Mouse (Mus musculus) right cerebral cortex, adult 18-20 months (tissue): ENCODE measurements around the gene Uchl5.
A peak's percentile ranks its signal among the peaks of the same experiment; 100 is the strongest.

Experiments
- DNase-seq: peaks from one replicate; pipeline ENCODE4 v3.0.0; 2022; ENCODE audit warnings: mixed read lengths

The Uchl5 gene

DNA sequence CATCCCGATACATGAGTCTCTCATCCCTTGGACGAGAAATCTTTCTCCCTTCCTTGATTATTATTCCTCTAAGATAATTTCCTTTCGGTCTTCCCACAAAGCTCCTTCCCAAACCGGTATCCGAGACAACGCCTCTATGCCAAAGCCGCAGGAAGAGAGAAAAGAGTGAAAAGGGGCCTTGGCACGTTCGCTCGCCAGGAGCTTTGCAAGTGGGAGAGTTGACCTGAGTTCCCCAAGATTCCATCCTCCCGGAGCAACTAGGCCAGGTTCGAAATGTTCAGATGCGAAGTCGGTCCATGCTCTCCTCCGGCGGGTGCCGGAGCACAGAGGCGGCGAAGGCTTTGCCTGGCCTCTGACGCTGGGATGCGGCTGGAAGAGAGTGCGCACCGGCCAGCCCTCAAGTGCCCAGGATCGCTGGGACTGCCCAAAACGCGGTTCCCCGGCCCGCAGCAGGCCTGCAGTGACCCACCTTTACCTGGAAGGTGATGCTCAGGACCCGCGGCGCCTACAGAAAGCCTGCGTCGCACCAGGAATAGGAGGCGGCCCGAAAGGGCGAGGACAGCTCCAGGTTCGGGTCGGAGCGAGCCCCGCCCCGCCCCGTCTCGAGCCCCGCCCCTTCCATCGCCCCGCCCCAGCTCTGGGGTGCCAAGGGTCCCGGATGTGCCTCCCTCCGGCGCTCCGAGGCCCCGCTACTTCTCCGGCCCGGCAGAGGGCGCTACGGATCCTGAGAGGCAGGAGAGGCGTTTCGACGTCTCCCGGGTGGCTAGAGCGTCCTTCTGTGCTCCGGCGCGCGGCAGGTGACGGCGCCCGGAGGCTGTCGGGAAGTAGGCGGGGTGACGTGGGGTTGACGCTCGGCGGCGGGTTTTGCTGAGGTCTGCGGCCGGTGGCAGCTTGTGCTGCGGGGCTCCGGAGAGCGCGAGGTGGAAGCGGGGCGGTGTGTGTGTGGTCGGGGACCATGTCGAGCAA lies at the start of gene Uchl5, which contains the start of gene Trove2:
TSS of gene Uchl5 (plus strand) at position 827 of the 966 bp plus-strand sequence.
TSS of gene Trove2 (minus strand) at position 623 of the 966 bp plus-strand sequence.
- DNase-seq: peak; percentile 98

DNA sequence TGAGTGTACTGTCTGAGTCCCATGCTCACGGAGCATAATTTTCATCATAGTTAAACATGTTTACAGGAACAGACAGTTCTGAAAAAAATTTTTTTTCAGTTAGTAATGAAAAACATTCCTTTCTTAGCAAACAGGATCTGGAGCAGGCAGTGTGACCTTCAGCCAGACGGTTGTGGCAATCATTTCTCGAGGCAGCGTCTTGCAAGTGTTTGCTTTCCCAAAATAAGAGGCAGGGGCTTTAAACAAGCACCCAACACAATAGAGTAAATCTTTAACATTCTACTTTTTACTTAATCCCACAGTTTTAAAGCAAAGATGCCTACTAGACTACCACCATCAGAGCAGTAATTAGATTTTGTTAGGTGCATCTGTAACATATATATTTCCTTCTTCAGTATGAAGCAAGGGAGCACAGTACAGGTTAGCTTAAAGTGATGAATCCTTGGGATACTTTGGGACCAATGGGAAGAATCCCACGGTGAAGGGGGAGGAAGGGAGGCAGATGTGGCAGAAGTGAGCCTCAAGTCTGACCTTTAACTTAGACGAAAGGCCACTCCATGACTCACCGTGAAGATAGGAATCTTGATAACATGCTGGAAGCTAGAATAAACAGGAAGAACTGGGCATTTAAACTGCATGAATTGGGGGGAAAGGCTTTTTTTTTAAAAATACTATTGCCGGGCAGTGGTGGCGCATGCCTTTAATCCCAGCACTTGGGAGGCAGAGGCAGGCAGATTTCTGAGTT lies 49.2 kb upstream of the Uchl5 start:
- DNase-seq: no peak

- DNase-seq: no peak
These were observed 46.2 kb upstream of the Uchl5 start for GRCm38 (mm10) chr1:143730899-143731298.

GRCm38 (mm10) chr1:143731691-143732090 lies 45.4 kb upstream of the Uchl5 start:
- DNase-seq: no peak

GRCm38 (mm10) chr1:143733914-143734410 lies 43.1 kb upstream of the Uchl5 start:
- no peak for DNase-seq

DNA sequence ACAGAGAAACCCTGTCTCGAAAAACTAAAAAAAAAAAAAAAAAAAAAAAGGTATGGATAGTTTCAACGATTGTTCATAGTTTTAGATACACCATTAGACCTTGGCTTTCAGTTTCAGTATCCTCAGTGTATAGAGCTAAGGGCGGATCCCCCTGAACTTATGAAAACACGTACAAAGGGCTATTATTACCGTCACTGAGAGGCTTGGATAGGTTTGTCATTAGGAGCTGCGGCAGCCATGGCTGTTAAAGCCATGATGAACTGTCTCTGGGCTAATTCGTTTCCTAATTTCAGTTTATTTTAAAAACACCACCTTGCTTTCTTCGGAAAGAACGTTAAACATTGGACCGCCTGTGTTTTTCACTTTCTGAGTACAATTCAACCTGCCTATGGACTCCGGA lies 38.3 kb upstream of the Uchl5 start:
- no peak for DNase-seq

- peak; percentile 94 for DNase-seq
These were observed 37.4 kb upstream of the Uchl5 start for GRCm38 (mm10) chr1:143739361-143740350.

DNA sequence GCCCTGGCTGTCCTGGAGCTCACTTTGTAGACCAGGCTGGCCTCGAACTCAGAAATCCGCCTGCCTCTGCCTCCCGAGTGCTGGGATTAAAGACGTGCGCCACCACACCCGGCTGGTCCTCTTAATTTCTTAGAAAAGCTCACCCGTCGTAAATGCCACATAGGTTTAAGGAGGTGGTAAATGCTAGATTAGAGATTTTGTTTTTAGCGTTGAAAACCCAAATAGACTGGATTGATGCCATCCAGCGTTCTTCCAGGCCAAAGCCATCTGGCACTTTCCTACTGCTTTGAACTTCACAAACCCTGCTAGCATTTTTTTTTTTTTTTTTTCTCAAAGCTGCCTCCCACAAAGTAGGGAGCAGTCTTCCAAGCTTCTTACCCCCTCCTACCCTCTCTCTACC lies 36.5 kb upstream of the Uchl5 start:
- peak; percentile 29 for DNase-seq

DNA sequence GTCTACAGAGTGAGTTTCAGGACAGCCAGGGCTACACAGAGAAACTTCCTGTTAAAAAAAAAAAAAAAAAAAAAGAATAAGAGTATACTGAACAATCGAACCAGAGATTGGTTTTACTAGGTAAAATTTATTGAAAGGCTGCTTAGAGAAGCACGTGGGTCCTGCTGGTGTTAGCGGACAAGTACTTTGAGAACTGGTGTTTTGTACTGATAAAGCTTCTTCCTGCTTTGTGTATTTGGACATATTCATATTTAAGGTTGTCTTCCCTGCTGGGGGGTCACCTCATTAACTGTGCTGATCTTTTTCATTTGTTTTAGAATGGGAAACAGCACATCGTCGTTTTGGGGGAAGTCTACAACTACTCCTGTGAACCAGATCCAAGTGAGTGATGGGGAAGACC lies 35.7 kb upstream of the Uchl5 start:
- DNase-seq: no peak

DNA sequence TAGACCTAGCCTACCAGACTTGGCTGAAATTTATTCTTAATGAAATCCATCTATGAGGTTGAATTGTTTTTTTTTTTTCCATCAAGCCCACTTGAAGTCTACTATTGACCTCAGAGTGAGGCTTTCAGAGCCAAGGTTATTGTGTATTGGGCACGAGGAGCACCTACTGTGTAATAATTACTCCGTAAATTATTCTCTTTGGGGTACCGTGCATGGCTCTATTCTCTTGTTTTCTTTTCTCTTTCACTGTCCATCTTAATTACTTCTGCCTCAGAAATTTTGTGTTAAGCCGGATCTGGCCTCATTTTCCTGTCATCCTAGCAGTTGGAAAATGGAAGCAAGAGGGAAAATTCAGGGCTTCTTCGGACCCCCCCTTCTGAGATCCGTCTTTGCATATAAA lies 34.9 kb upstream of the Uchl5 start:
- no peak for DNase-seq

DNA sequence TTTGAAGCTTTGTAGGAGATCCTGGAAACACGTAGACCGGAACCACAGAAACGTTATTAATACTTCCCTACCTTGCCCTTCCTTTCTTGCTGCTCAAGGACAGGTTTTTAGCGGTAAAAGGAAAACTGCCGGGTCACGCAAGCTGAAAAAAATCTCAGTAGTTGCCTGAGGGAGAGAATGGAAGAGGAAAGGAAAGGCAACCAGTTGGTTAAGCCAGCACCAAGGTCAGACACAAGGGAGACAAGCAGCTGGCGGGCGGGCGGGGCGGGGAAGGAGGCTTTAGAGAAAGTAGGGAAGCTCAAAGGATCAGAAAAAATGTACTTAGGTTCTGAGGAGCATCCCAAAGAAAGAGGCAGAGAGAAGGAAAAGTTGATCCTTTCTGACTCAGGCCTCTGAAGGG lies 31.2 kb upstream of the Uchl5 start:
- no peak for DNase-seq

GRCm38 (mm10) chr1:143762159-143762558 lies 14.9 kb upstream of the Uchl5 start:
- DNase-seq: no peak

GRCm38 (mm10) chr1:143764443-143764842 lies 12.6 kb upstream of the Uchl5 start:
- no peak for DNase-seq

GRCm38 (mm10) chr1:143765801-143766200 lies 11.3 kb upstream of the Uchl5 start:
- no peak for DNase-seq

GRCm38 (mm10) chr1:143766238-143766637 lies 10.8 kb upstream of the Uchl5 start:
- DNase-seq: no peak

- DNase-seq: no peak
These were observed 6.5 kb upstream of the Uchl5 start for GRCm38 (mm10) chr1:143770444-143771109.

GRCm38 (mm10) chr1:143773082-143773481 lies 4.0 kb upstream of the Uchl5 start:
- DNase-seq: no peak

- DNase-seq: peak; percentile 26
These were observed 3.2 kb upstream of the Uchl5 start for GRCm38 (mm10) chr1:143773909-143774308.

- no peak for DNase-seq
These were observed 616 bp downstream of the Uchl5 start for GRCm38 (mm10) chr1:143777558-143778218.

- no peak for DNase-seq
These were observed 11.6 kb downstream of the Uchl5 start for GRCm38 (mm10) chr1:143788584-143789227.

- DNase-seq: peak; percentile 12
These were observed 26.5 kb downstream of the Uchl5 start for GRCm38 (mm10) chr1:143803537-143803936.
